Mouse (Mus musculus): ENCODE results near the gene Pla2g3.

Gene Pla2g3

GRCm38 (mm10) chr11:3519756-3520398 lies 31.8 kb downstream of the Pla2g3 start:
- DNase-seq (ENCODE audit: low spot score in 2 of 2): no peak

DNA sequence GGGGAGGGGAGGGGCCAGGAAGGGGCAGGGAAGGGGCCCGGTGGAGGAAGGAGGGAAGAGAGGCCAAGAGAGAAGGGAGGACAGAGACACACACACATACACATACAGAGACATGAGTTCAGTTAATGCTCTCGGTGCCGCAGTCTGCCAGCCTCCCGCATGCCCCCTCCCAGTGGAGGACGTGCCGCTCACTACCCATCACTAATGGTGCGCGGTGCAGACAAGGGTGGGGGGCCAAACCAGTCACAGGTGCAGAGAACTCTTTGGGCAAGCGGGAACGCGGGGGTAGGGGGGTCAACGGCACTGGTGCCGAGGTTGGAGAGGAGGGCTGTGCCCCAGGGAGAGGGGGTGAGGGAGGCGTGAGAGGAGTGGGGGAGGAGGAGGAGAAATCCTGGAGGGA lies 32.8 kb downstream of the Pla2g3 start:
- DNase-seq (ENCODE audit: low spot score in 2 of 2): no peak

DNA sequence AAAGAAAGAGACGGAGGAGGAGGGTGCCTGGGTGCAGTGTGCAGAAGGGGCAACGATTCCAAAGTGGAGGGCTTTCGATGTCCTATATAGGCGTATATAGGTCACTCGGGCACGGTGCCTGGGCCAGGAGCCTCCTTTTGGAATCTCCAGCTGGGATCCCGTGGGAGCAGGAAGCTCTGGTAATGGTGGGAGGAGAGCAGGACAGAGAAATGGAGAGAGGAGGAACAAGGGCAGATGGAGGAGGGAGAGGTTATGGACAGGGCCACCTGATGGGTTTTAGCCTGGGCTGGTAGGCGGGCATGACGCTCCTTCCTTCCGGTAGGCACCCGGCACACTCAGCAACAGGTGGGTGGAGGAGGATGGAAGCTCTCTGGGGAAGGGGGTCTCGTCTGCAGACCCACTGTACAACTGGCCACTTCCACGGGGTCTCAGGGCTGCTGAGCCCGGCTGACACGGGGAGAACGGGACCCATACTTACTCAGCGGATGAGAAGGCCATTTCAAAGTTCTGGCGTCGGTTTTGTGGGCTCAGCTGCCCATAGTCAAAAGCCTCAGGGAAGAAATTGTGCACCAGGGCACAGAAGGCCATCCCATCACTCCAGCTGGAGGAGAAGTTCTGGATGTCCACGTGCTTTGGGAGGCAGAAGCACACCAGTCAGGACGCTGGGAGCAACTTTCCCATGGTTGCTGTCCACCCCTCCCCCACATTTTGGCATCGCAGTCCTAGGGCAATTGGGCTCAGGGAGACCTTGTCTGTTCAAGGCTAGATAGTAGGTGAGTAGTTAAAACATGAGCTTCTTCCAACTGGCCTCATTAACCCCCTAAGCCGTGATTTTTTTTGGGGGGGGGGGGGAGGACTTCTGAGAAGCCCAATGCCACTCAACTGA lies 33.5 kb downstream of the Pla2g3 start:
- no peak for DNase-seq (ENCODE audit: low spot score in 2 of 2)

GRCm38 (mm10) chr11:3522285-3523000 lies 34.4 kb downstream of the Pla2g3 start:
- DNase-seq (ENCODE audit: low spot score in 2 of 2): no peak

DNA sequence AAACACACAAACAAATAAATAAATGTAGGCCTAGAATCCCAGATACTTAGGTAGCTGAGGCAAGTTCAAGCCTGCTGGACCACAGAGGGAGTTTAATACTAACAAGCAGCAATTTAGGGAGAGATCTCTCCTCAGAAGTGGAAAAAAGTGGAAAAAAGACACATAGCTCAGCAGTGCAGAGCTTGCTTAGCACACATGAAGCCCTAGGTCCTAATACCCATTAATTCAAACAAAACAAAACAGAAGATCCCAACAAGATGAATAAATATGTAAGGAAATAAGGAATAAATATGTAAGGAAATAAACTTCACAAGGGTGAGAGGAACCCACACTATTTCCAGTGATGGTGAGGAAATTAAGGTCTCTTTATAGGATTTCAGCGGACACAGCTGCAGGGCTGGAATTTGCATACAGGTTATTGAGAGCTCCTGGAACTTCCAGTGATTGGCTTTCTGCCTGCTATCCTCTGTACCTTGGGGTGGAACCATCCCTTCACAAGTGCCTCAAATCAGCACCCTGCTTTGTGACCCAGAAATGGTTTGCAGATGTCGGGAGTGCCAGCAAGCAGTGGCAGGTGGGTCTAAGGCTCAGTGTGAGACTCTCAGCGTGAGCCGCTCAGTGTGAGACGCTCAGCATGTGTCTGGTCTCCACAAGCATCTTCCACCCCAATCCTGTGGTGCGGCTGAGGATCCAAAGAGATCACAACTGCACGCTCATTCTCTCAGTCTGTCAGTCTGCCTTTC lies 35.9 kb downstream of the Pla2g3 start:
- DNase-seq (ENCODE audit: low spot score in 2 of 2): no peak

DNA sequence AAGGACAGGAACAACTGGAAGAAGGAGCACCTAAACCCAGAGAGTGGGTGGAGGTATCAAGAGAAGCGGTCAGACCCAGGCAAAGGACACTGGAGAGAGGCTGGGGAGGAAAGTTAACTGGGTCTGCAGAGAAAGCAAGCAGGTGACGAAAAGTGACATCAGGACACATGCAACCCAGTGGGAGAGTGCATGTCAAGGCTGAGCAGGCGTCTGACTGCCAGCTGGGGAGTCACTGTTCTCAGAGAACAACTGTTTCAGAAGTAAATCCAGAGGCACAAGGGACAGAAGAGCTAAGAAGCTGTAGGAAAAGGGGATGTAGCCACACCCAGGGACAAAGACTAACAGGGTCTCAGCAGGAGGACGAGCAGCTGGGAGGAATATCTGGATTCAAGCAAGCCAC lies 37.5 kb downstream of the Pla2g3 start:
- no peak for DNase-seq (ENCODE audit: low spot score in 2 of 2)

DNA sequence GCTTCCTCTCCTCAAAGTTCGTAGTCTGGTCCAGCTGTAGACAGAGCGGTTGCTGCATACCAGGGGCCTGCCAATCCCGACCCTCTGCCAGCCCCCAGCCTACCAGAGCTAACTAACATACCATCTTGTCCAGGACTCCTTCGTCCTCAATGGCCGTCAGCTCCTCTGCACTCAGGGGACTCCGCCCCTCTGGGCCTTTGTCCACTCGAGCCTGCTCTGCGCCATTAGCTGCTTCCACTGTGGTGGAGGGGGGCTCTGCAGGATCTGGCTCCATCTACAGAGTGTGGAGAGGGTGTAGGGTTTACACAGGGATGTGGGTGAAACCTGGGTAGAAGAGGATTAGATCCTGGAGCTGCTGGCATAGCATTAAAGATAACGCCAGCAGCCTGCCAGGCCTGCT lies 38.1 kb downstream of the Pla2g3 start:
- no peak for DNase-seq (ENCODE audit: low spot score in 2 of 2)

GRCm38 (mm10) chr11:3526979-3527738 lies 39.1 kb downstream of the Pla2g3 start:
- no peak for DNase-seq (ENCODE audit: low spot score in 2 of 2)

DNA sequence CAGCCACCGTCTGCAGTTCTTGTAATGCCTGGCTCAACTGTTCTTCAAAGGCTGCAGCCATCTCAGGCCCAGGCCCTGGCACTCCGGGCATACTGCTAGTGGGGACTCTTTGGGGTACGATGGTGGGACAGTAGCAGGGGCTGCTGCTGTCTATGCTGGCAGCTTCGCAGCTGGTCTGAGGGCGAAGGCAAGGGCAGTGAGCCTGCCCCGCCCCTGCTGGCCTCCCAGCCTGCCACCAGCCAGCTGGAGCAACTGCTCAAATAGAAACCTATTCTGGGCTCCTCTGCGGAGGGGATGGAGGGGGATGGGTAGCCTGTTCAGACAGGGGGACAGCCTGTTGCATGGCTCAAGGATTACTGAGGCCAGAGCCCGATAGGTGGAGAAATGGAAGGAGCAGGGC lies 39.7 kb downstream of the Pla2g3 start:
- DNase-seq (ENCODE audit: low spot score in 2 of 2): no peak

GRCm38 (mm10) chr11:3528208-3528607 lies 40.1 kb downstream of the Pla2g3 start:
- DNase-seq (ENCODE audit: low spot score in 2 of 2): no peak

DNA sequence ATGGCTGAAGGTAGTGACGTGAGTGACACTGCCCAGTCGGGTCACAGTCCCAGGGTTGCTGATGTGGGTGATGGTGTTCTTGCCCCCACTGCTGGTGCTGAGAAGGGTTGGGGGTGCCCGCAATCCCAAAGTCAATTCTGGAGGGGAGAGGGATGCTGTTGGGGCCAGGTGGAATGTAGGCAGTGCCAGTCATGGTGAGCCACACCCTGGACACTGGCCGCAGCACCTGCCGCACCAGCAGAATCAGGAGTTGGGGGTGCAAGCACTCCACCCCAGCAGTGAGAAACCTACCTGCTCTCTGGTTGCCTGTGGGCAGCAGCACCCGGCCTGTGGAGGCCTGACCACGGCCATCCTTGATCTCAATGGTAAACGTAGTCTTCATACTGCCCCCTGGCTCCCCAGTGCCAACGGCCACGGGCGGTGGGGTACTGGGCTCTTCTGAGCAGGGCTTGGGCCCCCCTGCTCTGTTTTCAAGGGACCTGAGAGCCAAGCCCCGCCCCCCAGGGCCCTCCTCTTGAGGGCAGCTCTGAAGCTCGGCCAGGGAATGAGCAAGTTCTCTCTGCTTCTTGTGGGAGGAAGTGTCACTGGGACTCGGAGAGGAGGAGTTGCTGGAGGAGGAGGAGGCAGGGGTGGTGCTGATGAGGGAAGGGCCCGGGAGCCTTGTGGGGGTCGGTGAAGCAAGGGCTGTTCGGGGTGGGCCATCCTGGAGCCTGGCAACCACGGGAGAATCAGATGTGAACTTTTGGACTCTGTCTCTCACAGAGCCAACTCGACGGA lies 41.6 kb downstream of the Pla2g3 start:
- DNase-seq (ENCODE audit: low spot score in 2 of 2): no peak

GRCm38 (mm10) chr11:3530731-3531130 lies 42.6 kb downstream of the Pla2g3 start:
- no peak for DNase-seq (ENCODE audit: low spot score in 2 of 2)

DNA sequence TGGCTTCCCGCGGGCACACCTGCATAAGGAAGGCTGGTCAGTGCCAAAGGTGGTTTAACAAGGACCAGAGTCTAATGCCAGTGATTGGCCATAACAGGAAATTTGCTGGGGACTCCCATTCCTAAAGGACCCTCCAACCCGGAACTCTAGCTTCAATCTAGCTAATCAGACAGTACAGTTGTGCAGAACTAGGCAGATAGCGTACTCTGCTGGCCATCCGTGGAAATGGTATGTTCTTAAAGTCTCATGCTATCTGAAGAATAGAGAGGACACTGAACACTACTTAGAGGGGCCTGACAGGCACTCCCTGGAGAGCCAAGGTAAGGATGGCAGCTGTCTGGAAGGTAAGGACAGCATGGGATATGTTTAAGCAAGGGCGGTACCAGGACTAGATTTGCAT lies 43.5 kb downstream of the Pla2g3 start:
- peak in 1 of 2 experiments; percentile 39 for DNase-seq (ENCODE audit: low spot score in 2 of 2)

GRCm38 (mm10) chr11:3532101-3532931 lies 44.2 kb downstream of the Pla2g3 start:
- DNase-seq (ENCODE audit: low spot score in 2 of 2): no peak

- no peak for DNase-seq (ENCODE audit: low spot score in 2 of 2)
Observed at GRCm38 (mm10) chr11:3533406-3533932, 45.4 kb downstream of the Pla2g3 start.

DNA sequence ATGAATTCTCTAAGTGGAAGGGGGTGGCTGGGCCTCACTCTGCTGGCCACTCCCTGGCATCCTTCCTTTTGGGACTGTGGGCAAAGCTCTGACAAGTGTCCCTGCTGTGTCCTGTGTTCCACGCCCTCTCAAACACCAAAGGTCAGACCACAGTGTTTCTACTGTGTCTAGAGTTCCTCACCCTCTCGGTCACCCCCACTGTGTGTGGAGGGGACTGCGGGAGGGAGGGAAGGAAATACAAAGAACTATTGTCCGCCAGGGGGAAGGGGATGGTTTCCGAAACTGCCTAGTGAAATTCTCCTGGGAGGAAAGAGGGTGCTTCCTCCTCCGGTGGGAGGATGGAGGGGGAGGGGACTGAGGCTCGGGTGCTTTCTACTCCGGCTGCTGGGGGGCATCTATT lies 46.9 kb downstream of the Pla2g3 start:
- no peak for DNase-seq (ENCODE audit: low spot score in 2 of 2)

GRCm38 (mm10) chr11:3535406-3535986 lies 47.4 kb downstream of the Pla2g3 start:
- DNase-seq (ENCODE audit: low spot score in 2 of 2): peak; percentile 91 to 92

GRCm38 (mm10) chr11:3536082-3536481 lies 48.0 kb downstream of the Pla2g3 start:
- DNase-seq (ENCODE audit: low spot score in 2 of 2): no peak

Data from right cerebral cortex, adult 2 months (tissue).